Mouse (Mus musculus) lung, adult 2 months (tissue): Measurements from ENCODE around the gene Slc44a1. TPM values are rescaled to one million over a fixed set of nuclear protein-coding genes. Genes with fewer than 3 reads are reported as not detected.

Source experiments
- DNase-seq: peaks from one replicate; pipeline ENCODE4 v3.0.0; 2022
- H3K4me1 ChIP-seq: fragments of 200-500 bp; 2 replicates; pipeline ENCODE4 v1.6.1; 2011; ENCODE audit warnings: low read length; ENCODE audit not compliant: control insufficient read depth, insufficient read depth
- H3K4me3 ChIP-seq: fragments of 200-500 bp; replicated peaks from 2 replicates; pipeline ENCODE3; 2011; ENCODE audit warnings: low read depth, mild to moderate bottlenecking, control low read depth, low read length; ENCODE audit errors: extremely low read depth
- CTCF ChIP-seq: fragments of 200-500 bp; IDR thresholded peaks from 2 replicates; pipeline ENCODE4 v1.5.1; 2011; ENCODE audit warnings: mild to moderate bottlenecking, low read length, control low read depth; ENCODE audit not compliant: insufficient read depth
- POLR2A ChIP-seq: fragments of 200-500 bp; IDR thresholded peaks from 2 replicates; pipeline ENCODE4 v1.6.1; 2011; ENCODE audit warnings: low read depth, mild to moderate bottlenecking, control low read depth, low read length, borderline replicate concordance; ENCODE audit errors: extremely low read depth
- WGBS: fragments of 180-500 bp; shearing (Covaris S2); methylation state at CpG from one replicate; pipeline ENCODE4 v1.1.7; 2018; 5-methylcytosine and 5-hydroxymethylcytosine counted together
- polyA plus RNA-seq: library from polyadenylated mRNA; depleted of rRNA; stranded (reverse); fragments of >200 nt; gene quantifications from 2 replicates; pipeline ENCODE4 v1.2.3, GENCODE M21; 2012

The Slc44a1 gene
- polyA plus RNA-seq, 1 experiment = 45.2 TPM

- TF ChIP-seq CTCF = no peak
- no peak for TF ChIP-seq POLR2A
- no peaks in the 10 kb centered on the region; the same call in 1 of the 2 replicates for H3K4me1 ChIP-seq
- no peak overlapping the region for H3K4me3 ChIP-seq
- 82% methylated on average over 7 of the region's 7 CpGs for WGBS
- no peak for DNase-seq
These were observed 19.5 kb downstream of the Slc44a1 start for GRCm38 (mm10) chr4:53459697-53460096.

GRCm38 (mm10) chr4:53461026-53461425, 20.8 kb downstream of the Slc44a1 start:
- no peak for DNase-seq
- Histone ChIP-seq H3K4me1 (no peaks in the 10 kb centered on the region; the same call in 1 of the 2 replicates), H3K4me3 (no peak overlapping the region)
- TF ChIP-seq CTCF (no peak), POLR2A (no peak)
- 88% methylated on average over 4 of the region's 4 CpGs for WGBS

GRCm38 (mm10) chr4:53462069-53462468, 21.9 kb downstream of the Slc44a1 start:
- DNase-seq = no peak
- TF ChIP-seq CTCF = no peak
- no peak for TF ChIP-seq POLR2A
- Histone ChIP-seq H3K4me1 (no peaks in the 10 kb centered on the region; the same call in 1 of the 2 replicates), H3K4me3 (no peak overlapping the region)
- WGBS = 36% methylated on average over 5 of the region's 5 CpGs

- no peak for DNase-seq
- no peaks in the 10 kb centered on the region; the same call in 1 of the 2 replicates for H3K4me1 ChIP-seq
- WGBS = 80% methylated on average over 18 of the region's 18 CpGs
- no peak for TF ChIP-seq CTCF
- no peak for TF ChIP-seq POLR2A
- no peak overlapping the region for H3K4me3 ChIP-seq
These were observed 22.5 kb downstream of the Slc44a1 start for GRCm38 (mm10) chr4:53462505-53463251.

GRCm38 (mm10) chr4:53465887-53466286, 25.7 kb downstream of the Slc44a1 start:
- WGBS = 98% methylated on average over 1 of the region's 1 CpGs
- no peak overlapping the region for H3K4me3 ChIP-seq
- DNase-seq = no peak
- TF ChIP-seq CTCF = no peak
- TF ChIP-seq POLR2A = no peak
- H3K4me1 ChIP-seq = no peaks in the 10 kb centered on the region; the same call in 1 of the 2 replicates

GRCm38 (mm10) chr4:53469007-53469406, 28.8 kb downstream of the Slc44a1 start:
- Histone ChIP-seq H3K4me1 (no peaks in the 10 kb centered on the region), H3K4me3 (no peak overlapping the region)
- WGBS = 70% methylated on average over 6 of the region's 6 CpGs
- DNase-seq = no peak
- no peak for TF ChIP-seq CTCF
- no peak for TF ChIP-seq POLR2A

GRCm38 (mm10) chr4:53474109-53474508, 33.9 kb downstream of the Slc44a1 start:
- TF ChIP-seq POLR2A = no peak
- no peak for TF ChIP-seq CTCF
- no peak for DNase-seq

GRCm38 (mm10) chr4:53475230-53475952, 35.2 kb downstream of the Slc44a1 start:
- Histone ChIP-seq H3K4me3 (no peak overlapping the region), H3K4me1 (peaks cover 3% of the 10 kb centered on the region)
- whole genome bisulfite sequencing = 61% methylated on average over 20 of the region's 20 CpGs
- TF ChIP-seq POLR2A (no peak), CTCF (no peak)
- DNase-seq = no peak

More at GRCm38 (mm10) chr4:53474109-53474508, 33.9 kb downstream of the Slc44a1 start:
- H3K4me1 ChIP-seq = peaks cover 3% of the 10 kb centered on the region
- no peak overlapping the region for H3K4me3 ChIP-seq

GRCm38 (mm10) chr4:53478644-53479043, 38.4 kb downstream of the Slc44a1 start:
- 70% methylated on average over 4 of the region's 4 CpGs for WGBS
- TF ChIP-seq POLR2A = no peak
- TF ChIP-seq CTCF = no peak
- peaks cover 3% of the 10 kb centered on the region for H3K4me1 ChIP-seq

More at GRCm38 (mm10) chr4:53478644-53479043, 38.4 kb downstream of the Slc44a1 start:
- DNase-seq = no peak
- H3K4me3 ChIP-seq = no peak overlapping the region
